Mouse (Mus musculus): ENCODE results near the gene Rnf41.
A peak's percentile ranks its signal among the peaks of the same experiment; 100 is the strongest.

- TF ChIP-seq CTCF (IDR thresholded peaks at IDR 0.05; ENCODE audit: low read depth) = peak; percentile 70
- no peak for TF ChIP-seq EP300 (IDR thresholded peaks at IDR 0.05; ENCODE audit: low read depth)
Observed at GRCm38 (mm10) chr10:128455280-128455679, 43.8 kb downstream of the Rnf41 start.

All from heart, postnatal 0 days (tissue).